Mouse (Mus musculus): ENCODE measurements around the gene Obp1a.

Obp1a gene

GRCm38 (mm10) chrX:78091274-78091673 is at the start of gene Obp1a:
Obp1a (minus strand) TSS chrX:78091374.
- no peak for ATAC-seq (ENCODE audit: insufficient number of reproducible peaks, low FRiP score, low TSS enrichment)

- no peak for ATAC-seq (ENCODE audit: insufficient number of reproducible peaks, low FRiP score, low TSS enrichment)
These were observed 34.0 kb upstream of the Obp1a start, which contains the start of gene Gm5938 for GRCm38 (mm10) chrX:78125167-78125566. Gm5938 (plus strand) TSS chrX:78125467.

All from cerebellum, adult (tissue).